Mouse (Mus musculus): Measurements from ENCODE around the gene Egfr. TPM values are rescaled to one million over a fixed set of nuclear protein-coding genes. Genes with fewer than 3 reads are reported as not detected.

Gene Egfr
- polyA plus RNA-seq, 1 experiment from 2014 or later: 6.0 TPM

DNA sequence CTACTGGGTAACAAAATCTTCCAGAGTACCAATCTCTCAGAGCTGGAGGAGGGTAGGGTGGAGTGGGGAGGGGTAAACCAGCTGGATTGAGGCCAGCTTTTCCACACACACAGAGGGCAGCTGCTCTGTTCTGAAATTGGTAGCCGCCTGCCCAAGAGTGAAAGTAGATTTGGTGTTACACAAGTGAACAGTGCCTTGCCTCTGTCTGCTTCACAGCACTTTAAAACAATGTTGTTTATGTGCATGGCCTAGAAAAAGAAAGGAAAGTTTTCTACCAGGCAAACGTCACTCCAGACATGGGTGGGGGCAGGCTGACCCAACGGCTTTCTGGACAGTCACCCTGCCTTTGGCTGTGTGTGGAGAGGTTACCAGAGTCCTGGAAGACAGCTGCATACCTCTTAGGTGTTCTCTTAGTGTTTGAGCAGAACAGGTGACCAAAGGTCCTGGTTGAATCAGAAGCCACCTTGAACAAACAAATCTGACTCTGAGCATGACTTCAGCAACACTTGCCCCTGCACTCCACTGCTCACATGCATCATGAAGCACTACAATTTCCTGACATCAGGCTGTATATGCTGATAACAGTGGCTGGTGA, 17.8 kb downstream of the Egfr start:
- peaks cover 11% of the 10 kb centered on the region; the same call in 1 of the 2 replicates for H3K4me1 ChIP-seq (ENCODE audit: control insufficient read depth, insufficient read depth, low read length)
- H3K27me3 ChIP-seq (ENCODE audit: control insufficient read depth, insufficient read depth, low read length): no peaks in the 10 kb centered on the region
- no peaks in the 10 kb centered on the region for H3K36me3 ChIP-seq (ENCODE audit: control insufficient read depth, insufficient read depth, low read length)
- no peaks in the 10 kb centered on the region for H3K9me3 ChIP-seq (ENCODE audit: control insufficient read depth, low read length)
- H3K4me3 ChIP-seq (ENCODE audit: low read length): no peak overlapping the region
- no peak overlapping the region for H3K4me2 ChIP-seq (replicated peaks; ENCODE audit: low read depth, low read length)
- H3K9ac ChIP-seq (ENCODE audit: low read depth, low read length): no peak overlapping the region
- 55% methylated on average over 3 of the region's 3 CpGs for WGBS
- 0 out of 2 replicates have a peak overlapping the region, but pooled peaks have one; percentile 7 for H3K27ac ChIP-seq (ENCODE audit: low read depth, low read length)
- 0 out of 2 replicates have a peak, but pooled peaks have one; percentile 52 for ATAC-seq (ENCODE audit: low FRiP score, low TSS enrichment)

DNA sequence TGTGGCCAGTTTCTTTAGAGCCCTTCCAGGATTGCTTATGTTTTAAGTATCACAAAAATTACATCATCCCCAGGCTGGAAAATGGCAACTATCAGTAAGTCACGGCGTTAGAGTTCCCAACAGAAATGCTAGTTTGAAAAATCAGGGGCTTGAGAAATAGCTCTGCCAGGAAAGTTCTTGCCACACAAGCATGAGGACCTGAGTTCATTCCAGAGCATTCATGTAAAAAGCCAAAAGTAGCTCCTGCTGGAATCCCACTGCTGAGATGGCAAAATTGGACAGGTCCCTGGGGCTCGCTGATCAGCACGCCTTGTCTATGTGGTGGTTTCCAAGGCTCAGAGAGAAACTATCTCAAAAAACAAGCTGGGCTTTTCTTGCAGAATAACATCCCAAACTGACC, 19.0 kb downstream of the Egfr start:
- Histone ChIP-seq H3K4me3 (ENCODE audit: low read length) (no peak overlapping the region), H3K27me3 (ENCODE audit: control insufficient read depth, insufficient read depth, low read length) (no peaks in the 10 kb centered on the region), H3K9ac (ENCODE audit: low read depth, low read length) (no peak overlapping the region), H3K4me2 (replicated peaks; ENCODE audit: low read depth, low read length) (no peak overlapping the region), H3K4me1 (ENCODE audit: control insufficient read depth, insufficient read depth, low read length) (peaks cover 11% of the 10 kb centered on the region; the same call in 1 of the 2 replicates), H3K9me3 (ENCODE audit: control insufficient read depth, low read length) (no peaks in the 10 kb centered on the region), H3K36me3 (ENCODE audit: control insufficient read depth, insufficient read depth, low read length) (no peaks in the 10 kb centered on the region), H3K27ac (ENCODE audit: low read depth, low read length) (no peak overlapping the region)
- no peak for ATAC-seq (ENCODE audit: low FRiP score, low TSS enrichment)
- WGBS: 77% methylated on average over 4 of the region's 4 CpGs

GRCm38 (mm10) chr11:16772717-16773116, 20.7 kb downstream of the Egfr start:
- WGBS: 59% methylated on average over 4 of the region's 4 CpGs
- Histone ChIP-seq H3K4me3 (ENCODE audit: low read length) (no peak overlapping the region), H3K27ac (ENCODE audit: low read depth, low read length) (no peak overlapping the region), H3K4me1 (ENCODE audit: control insufficient read depth, insufficient read depth, low read length) (peaks cover 11% of the 10 kb centered on the region; the same call in 1 of the 2 replicates), H3K36me3 (ENCODE audit: control insufficient read depth, insufficient read depth, low read length) (no peaks in the 10 kb centered on the region), H3K9me3 (ENCODE audit: control insufficient read depth, low read length) (no peaks in the 10 kb centered on the region), H3K4me2 (replicated peaks; ENCODE audit: low read depth, low read length) (no peak overlapping the region), H3K27me3 (ENCODE audit: control insufficient read depth, insufficient read depth, low read length) (no peaks in the 10 kb centered on the region), H3K9ac (ENCODE audit: low read depth, low read length) (no peak overlapping the region)
- ATAC-seq (ENCODE audit: low FRiP score, low TSS enrichment): no peak

GRCm38 (mm10) chr11:16776967-16777366, 25.0 kb downstream of the Egfr start:
- Histone ChIP-seq H3K36me3 (ENCODE audit: control insufficient read depth, insufficient read depth, low read length) (no peaks in the 10 kb centered on the region), H3K4me1 (ENCODE audit: control insufficient read depth, insufficient read depth, low read length) (no peaks in the 10 kb centered on the region), H3K9me3 (ENCODE audit: control insufficient read depth, low read length) (no peaks in the 10 kb centered on the region), H3K9ac (ENCODE audit: low read depth, low read length) (no peak overlapping the region), H3K4me2 (replicated peaks; ENCODE audit: low read depth, low read length) (no peak overlapping the region), H3K4me3 (ENCODE audit: low read length) (no peak overlapping the region), H3K27me3 (ENCODE audit: control insufficient read depth, insufficient read depth, low read length) (no peaks in the 10 kb centered on the region), H3K27ac (ENCODE audit: low read depth, low read length) (no peak overlapping the region)
- no peak for ATAC-seq (ENCODE audit: low FRiP score, low TSS enrichment)
- WGBS: 23% methylated on average over 2 of the region's 2 CpGs

GRCm38 (mm10) chr11:16781604-16782003, 29.6 kb downstream of the Egfr start:
- Histone ChIP-seq H3K9ac (ENCODE audit: low read depth, low read length) (no peak overlapping the region), H3K4me3 (ENCODE audit: low read length) (no peak overlapping the region), H3K4me1 (ENCODE audit: control insufficient read depth, insufficient read depth, low read length) (no peaks in the 10 kb centered on the region), H3K36me3 (ENCODE audit: control insufficient read depth, insufficient read depth, low read length) (no peaks in the 10 kb centered on the region), H3K27ac (ENCODE audit: low read depth, low read length) (no peak overlapping the region), H3K4me2 (replicated peaks; ENCODE audit: low read depth, low read length) (no peak overlapping the region), H3K27me3 (ENCODE audit: control insufficient read depth, insufficient read depth, low read length) (no peaks in the 10 kb centered on the region), H3K9me3 (ENCODE audit: control insufficient read depth, low read length) (no peaks in the 10 kb centered on the region)
- ATAC-seq (ENCODE audit: low FRiP score, low TSS enrichment): no peak
- 70% methylated on average over 2 of the region's 2 CpGs for WGBS

- Histone ChIP-seq H3K27ac (ENCODE audit: low read depth, low read length) (no peak overlapping the region; the same call in 1 of the 2 replicates), H3K4me1 (ENCODE audit: control insufficient read depth, insufficient read depth, low read length) (no peaks in the 10 kb centered on the region), H3K4me3 (ENCODE audit: low read length) (no peak overlapping the region), H3K4me2 (replicated peaks; ENCODE audit: low read depth, low read length) (no peak overlapping the region), H3K27me3 (ENCODE audit: control insufficient read depth, insufficient read depth, low read length) (no peaks in the 10 kb centered on the region), H3K9ac (ENCODE audit: low read depth, low read length) (no peak overlapping the region), H3K36me3 (ENCODE audit: control insufficient read depth, insufficient read depth, low read length) (no peaks in the 10 kb centered on the region), H3K9me3 (ENCODE audit: control insufficient read depth, low read length) (no peaks in the 10 kb centered on the region)
- peak; percentile 73 for ATAC-seq (ENCODE audit: low FRiP score, low TSS enrichment)
- WGBS: 64% methylated on average over 8 of the region's 8 CpGs
Measured at GRCm38 (mm10) chr11:16783926-16784659, 32.1 kb downstream of the Egfr start.

GRCm38 (mm10) chr11:16792638-16793585, 40.9 kb downstream of the Egfr start:
- H3K36me3 ChIP-seq (ENCODE audit: control insufficient read depth, insufficient read depth, low read length): no peaks in the 10 kb centered on the region
- no peak overlapping the region for H3K4me3 ChIP-seq (ENCODE audit: low read length)
- no peaks in the 10 kb centered on the region for H3K27me3 ChIP-seq (ENCODE audit: control insufficient read depth, insufficient read depth, low read length)
- 53% methylated on average over 5 of the region's 5 CpGs for WGBS
- H3K27ac ChIP-seq (ENCODE audit: low read depth, low read length): no peak overlapping the region
- H3K4me2 ChIP-seq (replicated peaks; ENCODE audit: low read depth, low read length): no peak overlapping the region
- no peaks in the 10 kb centered on the region for H3K9me3 ChIP-seq (ENCODE audit: control insufficient read depth, low read length)
- no peak for ATAC-seq (ENCODE audit: low FRiP score, low TSS enrichment)
- H3K4me1 ChIP-seq (ENCODE audit: control insufficient read depth, insufficient read depth, low read length): no peaks in the 10 kb centered on the region
- H3K9ac ChIP-seq (ENCODE audit: low read depth, low read length): no peak overlapping the region

GRCm38 (mm10) chr11:16795012-16795411, 43.0 kb downstream of the Egfr start:
- no peak for ATAC-seq (ENCODE audit: low FRiP score, low TSS enrichment)

More at GRCm38 (mm10) chr11:16795012-16795411, 43.0 kb downstream of the Egfr start:
- no peak overlapping the region for H3K4me3 ChIP-seq (ENCODE audit: low read length)
- H3K9ac ChIP-seq (ENCODE audit: low read depth, low read length): no peak overlapping the region
- H3K27me3 ChIP-seq (ENCODE audit: control insufficient read depth, insufficient read depth, low read length): no peaks in the 10 kb centered on the region
- H3K9me3 ChIP-seq (ENCODE audit: control insufficient read depth, low read length): no peaks in the 10 kb centered on the region
- no peak overlapping the region for H3K27ac ChIP-seq (ENCODE audit: low read depth, low read length)
- no peaks in the 10 kb centered on the region for H3K4me1 ChIP-seq (ENCODE audit: control insufficient read depth, insufficient read depth, low read length)
- no peaks in the 10 kb centered on the region for H3K36me3 ChIP-seq (ENCODE audit: control insufficient read depth, insufficient read depth, low read length)
- no peak overlapping the region for H3K4me2 ChIP-seq (replicated peaks; ENCODE audit: low read depth, low read length)
